Mouse (Mus musculus): ENCODE measurements at regions not wholly inside any gene's neighbourhood (a gene's known extent, or its start where the extent isn't known, plus 50 kb on each side); places are given as distances from the start of the nearest gene placed in this dataset.

DNA sequence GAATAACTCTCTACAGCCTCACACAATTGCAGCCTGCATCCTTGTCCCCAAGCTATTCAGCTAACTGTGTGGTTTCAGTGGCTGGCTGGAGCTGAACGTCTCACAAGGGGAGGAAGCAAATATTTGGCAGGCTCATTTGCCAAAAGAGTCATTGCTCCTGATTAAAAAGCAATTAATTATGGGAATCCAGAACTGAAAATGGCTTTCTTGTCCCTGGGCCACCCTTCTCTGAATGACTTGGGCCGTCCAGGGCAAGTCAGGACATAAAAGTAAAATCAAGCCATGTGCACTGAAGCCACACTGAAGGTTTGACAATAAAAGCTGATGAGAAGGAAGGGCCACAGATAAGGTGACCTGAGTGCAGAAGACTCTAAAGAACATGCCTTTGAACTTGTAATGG lies 639.4 kb upstream of the A1bg start:
- no peak for TF ChIP-seq CTCF (IDR thresholded peaks at IDR 0.05; ENCODE audit: low read depth)
- TF ChIP-seq EP300 (IDR thresholded peaks at IDR 0.05; ENCODE audit: low read depth) = no peak
